Mouse (Mus musculus): ENCODE data around the gene Sgk1.

Sgk1 gene

DNA sequence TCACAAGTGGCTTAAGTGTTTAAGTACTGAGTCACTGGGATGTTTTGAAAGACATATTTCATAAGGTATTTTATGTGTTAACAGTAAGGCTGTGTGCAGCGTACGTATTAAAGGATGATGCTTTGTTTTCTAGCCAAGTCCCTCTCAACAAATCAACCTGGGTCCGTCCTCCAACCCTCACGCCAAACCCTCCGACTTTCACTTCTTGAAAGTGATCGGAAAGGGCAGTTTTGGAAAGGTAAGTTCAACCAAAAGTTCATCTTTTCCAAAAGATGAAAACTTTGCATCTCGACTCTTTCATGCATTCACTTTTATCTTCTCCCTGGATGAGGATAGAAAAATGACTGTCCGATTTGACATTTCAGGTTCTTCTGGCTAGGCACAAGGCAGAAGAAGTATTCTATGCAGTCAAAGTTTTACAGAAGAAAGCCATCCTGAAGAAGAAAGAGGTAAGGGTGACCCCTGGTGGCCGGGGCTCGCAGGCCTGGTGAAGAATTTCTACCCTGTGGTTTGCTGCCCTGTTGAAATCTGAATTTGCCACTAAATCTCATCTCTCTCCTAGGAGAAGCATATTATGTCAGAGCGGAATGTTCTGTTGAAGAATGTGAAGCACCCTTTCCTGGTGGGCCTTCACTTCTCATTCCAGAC lies 113.8 kb downstream of the Sgk1 start:
- in situ Hi-C loops (cut with MboI; ENCODE audit: unreplicated experiment in 2 of 2): loop anchor here (5.0 to 10.0 kb wide), 4 partner anchors 171 to 533 kb away; no protein-coding TSS in a partner anchor

GRCm38 (mm10) chr10:21996660-21997447 lies 114.9 kb downstream of the Sgk1 start:
- in situ Hi-C loops (cut with MboI; ENCODE audit: unreplicated experiment in 2 of 2): loop anchor here (5.0 to 10.0 kb wide), 4 partner anchors 172 to 535 kb away; no protein-coding TSS in a partner anchor

GRCm38 (mm10) chr10:21997550-21998204 lies 115.7 kb downstream of the Sgk1 start:
- in situ Hi-C loops (cut with MboI; ENCODE audit: unreplicated experiment in 2 of 2): loop anchor here (5.0 to 10.0 kb wide), 4 partner anchors 173 to 535 kb away; no protein-coding TSS in a partner anchor

- in situ Hi-C loops (cut with MboI; ENCODE audit: unreplicated experiment in 2 of 2): loop anchor here (5.0 to 10.0 kb wide), 4 partner anchors 174 to 536 kb away; no protein-coding TSS in a partner anchor
These were observed 116.7 kb downstream of the Sgk1 start for GRCm38 (mm10) chr10:21998503-21999180.

DNA sequence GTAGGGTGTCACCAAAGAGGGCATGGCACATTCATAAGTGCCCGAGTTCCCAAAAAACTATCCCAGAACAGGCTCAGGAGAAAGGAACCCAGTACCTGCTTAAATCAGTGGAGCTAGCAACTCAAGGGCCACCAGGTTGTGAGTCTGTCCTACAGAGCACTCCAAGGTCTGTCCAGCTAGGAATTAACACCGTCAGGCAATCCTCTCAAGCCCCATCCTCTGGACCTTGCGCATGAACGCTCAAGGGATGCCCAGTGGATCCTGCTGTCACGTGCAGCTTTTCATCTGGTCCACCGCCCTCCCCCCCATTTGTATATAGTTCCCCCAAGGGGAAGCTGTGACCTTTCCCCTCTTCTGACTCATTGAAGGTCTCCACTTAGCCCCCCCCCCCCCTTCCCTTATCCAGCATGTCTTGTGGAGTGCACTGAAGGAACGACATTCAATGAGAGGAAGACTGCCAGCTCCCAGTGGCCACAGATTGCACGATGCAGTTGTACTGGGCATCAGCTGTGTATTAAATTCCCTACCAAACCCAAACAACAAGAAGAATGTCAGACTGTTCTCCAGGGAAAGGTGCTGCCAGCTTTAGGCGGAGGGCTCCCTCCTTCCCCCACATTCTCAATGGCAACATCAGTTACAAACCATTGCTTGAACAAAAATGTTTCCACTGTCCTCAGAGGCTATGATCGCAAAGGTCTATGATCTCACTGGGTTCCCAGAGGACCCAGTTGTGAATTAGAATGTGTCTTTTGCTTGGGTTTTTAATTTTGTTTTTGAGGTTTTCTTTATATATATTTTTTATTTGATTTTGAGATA lies 118.7 kb downstream of the Sgk1 start:
- in situ Hi-C loops (cut with MboI; ENCODE audit: unreplicated experiment in 2 of 2): loop anchor here (10.0 to 25.0 kb wide), 8 partner anchors 712 to 1787 kb away; partner anchors contain the start of genes Myb (in 1 of the 2), Rps12 (in 1 of the 2) and Slc18b1 (in 1 of the 2)

DNA sequence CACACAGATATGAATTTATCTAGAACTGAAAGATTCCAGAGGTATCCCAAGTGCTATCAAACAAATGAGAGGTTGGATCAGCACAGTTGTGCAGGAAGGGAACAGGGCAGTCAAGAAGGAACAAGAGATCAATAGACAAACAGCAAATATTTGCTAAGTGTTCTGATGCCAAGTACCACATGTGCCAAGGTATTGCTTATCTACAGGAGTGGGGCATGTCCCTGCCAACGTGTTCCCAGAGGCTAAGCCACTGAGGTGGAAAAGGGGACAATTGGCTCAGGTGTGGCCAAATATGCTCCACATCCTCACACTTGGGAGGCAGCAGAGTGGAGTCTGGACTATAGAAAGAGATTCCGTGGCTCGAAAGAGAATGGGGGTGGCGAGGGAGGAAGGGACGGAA lies 119.6 kb downstream of the Sgk1 start:
- in situ Hi-C loops (cut with MboI; ENCODE audit: unreplicated experiment in 2 of 2): loop anchor here (10.0 to 25.0 kb wide), 8 partner anchors 711 to 1786 kb away; partner anchors contain the start of genes Myb (in 1 of the 2), Rps12 (in 1 of the 2) and Slc18b1 (in 1 of the 2)

DNA sequence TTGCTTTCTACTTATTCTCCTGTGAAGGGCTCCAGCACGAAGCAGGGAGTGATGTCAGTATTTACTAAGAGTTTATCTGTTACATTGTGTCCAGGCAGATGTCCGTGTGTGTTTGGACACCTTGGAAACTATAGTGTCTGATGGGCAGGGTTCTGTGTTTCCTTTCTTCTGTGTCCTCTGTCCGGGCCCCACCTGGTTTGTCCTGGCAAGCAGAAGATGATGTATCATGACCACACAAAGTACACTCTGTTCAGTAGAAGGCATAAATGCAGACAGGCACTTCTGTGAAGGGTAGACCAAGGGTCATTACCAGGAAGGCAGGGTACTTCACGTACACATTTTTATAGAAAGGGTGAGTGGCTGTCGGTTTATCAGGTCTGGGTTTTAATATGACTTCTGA lies 122.8 kb downstream of the Sgk1 start:
- in situ Hi-C loops (cut with MboI; ENCODE audit: unreplicated experiment in 2 of 2): loop anchor here (5.0 to 25.0 kb wide), 9 partner anchors 622 to 1783 kb away; partner anchors contain the start of genes Myb (in 1 of the 2), Rps12 (in 1 of the 2) and Slc18b1 (in 1 of the 2)

- in situ Hi-C loops (cut with MboI; ENCODE audit: unreplicated experiment in 2 of 2): loop anchor here (5.0 to 25.0 kb wide), 9 partner anchors 625 to 1780 kb away; partner anchors contain the start of genes Myb (in 1 of the 2), Rps12 (in 1 of the 2) and Slc18b1 (in 1 of the 2)
These were observed 125.3 kb downstream of the Sgk1 start for GRCm38 (mm10) chr10:22007160-22007801.

- in situ Hi-C loops (cut with MboI; ENCODE audit: unreplicated experiment in 2 of 2): loop anchor here (5.0 to 25.0 kb wide), 9 partner anchors 625 to 1780 kb away; partner anchors contain the start of genes Myb (in 1 of the 2), Rps12 (in 1 of the 2) and Slc18b1 (in 1 of the 2)
These were observed 125.8 kb downstream of the Sgk1 start for GRCm38 (mm10) chr10:22007802-22008172.

DNA sequence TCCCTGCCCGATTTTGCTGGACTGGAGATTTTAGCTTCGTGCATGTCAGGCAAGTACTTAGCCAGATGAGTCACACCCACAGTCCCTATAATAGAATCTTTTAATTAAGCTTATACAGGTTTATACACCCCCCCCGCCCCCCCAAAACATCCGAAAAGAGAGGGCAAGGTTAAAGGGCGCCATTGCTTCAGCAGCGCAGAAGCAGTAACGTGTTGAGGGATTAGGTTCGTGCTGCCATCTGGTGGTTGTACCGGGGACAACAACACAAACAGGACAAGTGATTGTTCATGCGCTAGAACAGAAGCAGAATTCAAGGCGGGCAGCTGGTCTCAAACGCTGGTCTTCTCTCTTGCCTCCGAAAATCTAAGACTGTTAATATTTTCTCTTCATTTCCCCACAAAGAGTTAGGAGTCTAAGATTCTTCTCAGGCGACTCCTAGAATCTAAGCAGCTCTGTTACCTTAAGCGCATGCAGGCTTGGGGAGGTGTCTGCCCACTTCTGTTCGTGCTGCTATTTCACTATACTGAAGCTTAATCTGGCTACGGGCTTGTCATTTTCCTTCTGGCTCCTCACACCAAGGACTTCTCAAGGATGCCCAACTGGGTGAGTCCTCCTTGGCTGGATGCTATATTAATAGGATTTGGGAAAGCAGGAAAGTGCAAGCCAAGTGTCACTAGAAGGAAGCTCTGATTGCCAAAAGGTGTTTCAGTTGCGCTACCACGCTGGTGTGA lies 128.3 kb downstream of the Sgk1 start:
- in situ Hi-C loops (cut with MboI; ENCODE audit: unreplicated experiment in 2 of 2): loop anchor here (25.0 kb wide), 6 partner anchors 702 to 1777 kb away; partner anchors contain the start of genes Myb (in 1 of the 2), Rps12 (in 1 of the 2) and Slc18b1 (in 1 of the 2)

GRCm38 (mm10) chr10:22017469-22018159 lies 135.6 kb downstream of the Sgk1 start:
- in situ Hi-C loops (cut with MboI; ENCODE audit: unreplicated experiment in 2 of 2): loop anchor here (25.0 kb wide), 6 partner anchors 695 to 1770 kb away; partner anchors contain the start of genes Myb (in 1 of the 2), Rps12 (in 1 of the 2) and Slc18b1 (in 1 of the 2)

DNA sequence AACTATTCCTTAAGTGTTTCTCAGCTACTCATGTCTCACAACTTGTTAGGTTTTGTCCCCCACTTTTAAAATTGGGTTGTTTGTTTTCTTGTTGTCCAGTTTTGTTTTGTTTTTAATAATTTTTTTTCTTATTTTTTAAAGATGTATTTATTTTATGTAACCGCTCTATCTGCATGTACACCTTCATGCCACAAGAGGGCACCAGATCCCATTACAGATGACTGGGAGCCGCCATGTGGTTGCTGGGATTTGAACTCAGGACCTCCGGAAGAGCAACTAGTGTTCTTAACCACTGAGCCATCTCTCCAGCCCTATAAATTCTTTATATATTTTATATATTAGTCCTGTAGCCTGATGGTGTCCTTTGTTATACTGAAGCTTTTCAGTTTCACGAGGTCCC lies 136.6 kb downstream of the Sgk1 start:
- in situ Hi-C loops (cut with MboI; ENCODE audit: unreplicated experiment in 2 of 2): loop anchor here (25.0 kb wide), 6 partner anchors 694 to 1769 kb away; partner anchors contain the start of genes Myb (in 1 of the 2), Rps12 (in 1 of the 2) and Slc18b1 (in 1 of the 2)

DNA sequence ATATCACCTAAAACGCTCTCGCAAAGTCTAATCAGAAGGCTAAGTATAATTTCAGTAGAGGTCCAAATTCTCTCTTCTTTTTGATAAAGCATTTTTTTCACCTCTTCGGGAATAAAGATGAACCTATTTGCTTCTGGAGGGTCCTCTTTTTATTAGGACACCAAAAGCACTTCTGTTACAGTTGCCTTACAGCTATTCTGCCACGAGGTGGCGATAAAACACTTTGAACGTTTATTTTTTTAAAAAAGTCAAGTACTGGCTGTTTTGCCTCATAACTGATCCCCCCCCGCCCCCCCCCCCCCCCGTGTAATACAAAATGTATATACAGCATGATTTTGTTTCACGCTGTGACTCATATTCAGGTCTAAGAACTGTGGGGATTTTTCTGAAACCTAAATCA lies 152.3 kb downstream of the Sgk1 start:
- in situ Hi-C loops (cut with MboI; ENCODE audit: unreplicated experiment in 2 of 2): loop anchor here (5.0 to 25.0 kb wide), 6 partner anchors 130 to 1053 kb away; no protein-coding TSS in a partner anchor

DNA sequence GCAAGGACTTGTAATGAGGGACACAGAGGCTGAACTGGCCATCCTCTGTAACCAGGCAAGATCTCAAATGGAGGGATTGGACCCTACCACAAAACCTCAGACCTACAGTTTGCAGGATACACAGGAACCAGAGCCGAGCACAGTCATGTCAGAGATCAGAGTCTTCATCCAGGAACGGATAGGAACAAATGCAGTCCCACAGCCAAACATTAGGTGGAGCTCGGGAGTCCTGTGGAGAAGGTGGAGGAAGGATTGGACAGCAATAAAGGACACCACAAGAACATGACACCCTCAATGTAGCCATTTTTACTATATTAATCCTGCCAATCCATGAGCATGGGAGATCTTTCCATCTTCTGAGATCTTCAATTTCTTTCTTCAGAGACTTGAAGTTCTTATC lies 154.3 kb downstream of the Sgk1 start:
- in situ Hi-C loops (cut with MboI; ENCODE audit: unreplicated experiment in 2 of 2): loop anchor here (5.0 to 25.0 kb wide), 7 partner anchors 121 to 1051 kb away; partner anchors contain the start of genes H60b (in 1 of the 2) and Raet1e (in 1 of the 2)
